Mouse (Mus musculus) macrophage (primary cell): ENCODE measurements around the gene Adat1. TPM values are rescaled to one million over a fixed set of nuclear protein-coding genes. Genes with fewer than 3 reads are reported as not detected.
"Not testable (repeated sequence)": the region's sequence is repeated elsewhere in the genome, so short reads cannot be mapped to it uniquely, and the experiment has no call there.

Experiments
- H3K27ac ChIP-seq: fragments of 350-480 bp; formaldehyde crosslinking; 2 replicates; pipeline ENCODE4 v1.9.0; 2021
- H3K36me3 ChIP-seq: fragments of 350-480 bp; formaldehyde crosslinking; 2 replicates; pipeline ENCODE4 v1.9.0; 2021; ENCODE audit errors: inconsistent target
- H3K4me3 ChIP-seq: fragments of 350-480 bp; formaldehyde crosslinking; 2 replicates; pipeline ENCODE4 v1.9.0; 2021; ENCODE audit errors: inconsistent target
- H3K79me2 ChIP-seq: fragments of 350-480 bp; formaldehyde crosslinking; 2 replicates; pipeline ENCODE4 v1.9.0; 2021; ENCODE audit errors: inconsistent target
- WGBS: methylation state at CpG from one replicate; pipeline ENCODE4 v1.1.7; 2026; ENCODE audit warnings: inconsistent platforms; ENCODE audit not compliant: missing documents; 5-methylcytosine and 5-hydroxymethylcytosine counted together
- polyA plus RNA-seq: library from polyadenylated mRNA; stranded (reverse); fragments of 250-400 nt; gene quantifications from 3 replicates; pipeline ENCODE4 v1.2.4, GENCODE M21; 2018; ENCODE audit warnings: inconsistent platforms

The Adat1 gene
- polyA plus RNA-seq, 1 experiment from 2014 or later = 0.93 TPM

DNA sequence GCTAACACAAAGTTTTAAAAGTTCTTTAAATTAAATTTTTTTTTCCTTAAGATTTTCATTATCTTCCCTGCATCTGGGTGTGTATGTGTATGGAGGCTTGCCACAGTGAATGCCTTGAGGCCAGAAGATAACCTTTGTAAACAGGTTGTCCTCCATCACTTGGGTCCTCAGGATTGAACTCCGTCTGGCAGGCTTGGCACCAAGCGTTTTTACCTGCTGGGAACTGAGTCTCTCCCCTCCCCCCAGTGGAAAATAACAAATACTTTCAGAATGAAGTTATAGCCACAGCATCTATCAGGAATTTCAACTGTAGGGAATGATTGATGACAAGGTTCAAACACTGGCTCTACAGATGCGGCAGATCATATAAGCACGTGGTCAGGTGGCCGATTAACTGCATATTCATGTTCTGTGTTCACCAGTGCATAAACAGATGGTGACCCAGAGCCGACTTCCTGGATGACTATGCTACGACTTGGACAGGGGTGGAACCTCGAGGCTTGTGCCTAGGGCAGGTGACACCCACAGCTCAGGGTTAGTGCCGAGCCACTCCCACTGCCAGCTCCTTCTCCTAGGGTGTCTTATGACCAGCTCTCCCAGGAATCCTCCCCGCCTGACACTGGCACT lies 52.5 kb downstream of the Adat1 start:
- peaks cover 14% of the 10 kb centered on the region; the same call in 1 of the 2 replicates for H3K79me2 ChIP-seq
- peaks cover 6% of the 10 kb centered on the region; the same call in 1 of the 2 replicates for H3K36me3 ChIP-seq
- peak overlapping the region; percentile 54 for H3K27ac ChIP-seq
- H3K4me3 ChIP-seq = peak overlapping the region; percentile 68
- 16% methylated on average over 10 of the region's 10 CpGs for WGBS

DNA sequence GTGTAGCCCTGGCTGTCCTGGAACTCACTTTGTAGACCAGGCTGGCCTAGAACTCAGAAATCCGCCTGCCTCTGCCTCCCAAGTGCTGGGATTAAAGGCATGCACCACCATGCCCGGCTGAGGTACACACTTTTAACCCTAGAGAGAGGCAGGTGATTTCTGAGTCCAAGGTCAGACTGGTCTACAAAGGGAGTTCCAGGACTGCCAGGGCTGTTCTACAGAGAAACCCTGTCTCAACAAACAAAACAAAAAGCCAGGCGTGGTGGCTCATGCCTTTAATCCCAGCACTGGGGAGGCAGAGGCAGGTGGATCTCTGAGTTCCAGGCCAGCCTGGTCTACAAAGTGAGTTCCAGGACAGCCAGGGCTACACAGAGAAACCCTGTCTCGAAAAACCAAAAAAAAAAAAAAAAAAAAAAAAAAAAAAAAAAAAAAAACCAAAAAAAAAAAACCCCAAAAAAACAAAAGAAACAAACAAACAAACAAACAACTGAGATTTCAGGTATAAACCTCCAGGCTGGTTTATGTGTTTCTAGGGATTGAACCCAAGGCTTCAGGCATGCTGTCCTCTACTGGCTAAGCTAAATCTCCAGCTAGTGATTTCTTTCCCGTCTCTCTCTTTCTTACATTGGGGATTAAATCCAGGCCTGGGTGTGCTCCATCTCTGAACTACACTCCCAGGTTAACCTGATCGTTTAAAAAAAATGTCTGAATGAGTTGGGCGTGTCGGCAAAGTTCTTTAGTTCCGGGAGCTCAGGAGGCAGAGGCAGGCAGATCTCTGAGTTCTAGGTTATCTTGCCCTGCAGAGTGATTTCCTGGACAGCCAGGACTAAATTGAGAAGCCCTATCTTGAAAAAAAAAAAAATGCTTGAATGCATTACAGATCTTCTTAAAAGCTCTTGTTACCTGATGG lies 53.8 kb downstream of the Adat1 start:
- 97% methylated on average over 7 of the region's 9 CpGs for WGBS
- not testable (repeated sequence) for H3K27ac ChIP-seq

DNA sequence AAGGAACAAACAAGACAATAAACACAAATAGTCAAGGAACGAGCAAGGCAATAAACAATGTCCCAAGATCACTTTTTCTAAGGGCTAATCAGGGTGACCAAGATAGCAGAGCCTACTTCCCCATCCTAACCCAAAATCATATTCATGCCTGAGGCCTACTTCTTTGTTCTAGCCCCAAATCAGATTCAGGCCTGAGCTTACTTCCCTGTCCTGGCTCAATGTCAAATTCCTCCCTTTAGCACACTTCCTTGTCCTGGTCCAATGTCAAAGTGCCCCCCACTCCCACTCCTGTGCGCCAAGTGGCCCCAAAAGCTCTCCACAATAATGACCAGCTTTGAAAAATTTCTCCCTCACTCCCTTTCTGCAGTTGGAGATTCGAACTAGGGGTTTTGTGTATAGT lies 54.9 kb downstream of the Adat1 start:
- WGBS = 63% methylated on average over 3 of the region's 3 CpGs
- peaks cover 14% of the 10 kb centered on the region; the same call in 1 of the 2 replicates for H3K79me2 ChIP-seq
- H3K27ac ChIP-seq = no peak overlapping the region
- no peaks in the 10 kb centered on the region for H3K36me3 ChIP-seq
- H3K4me3 ChIP-seq = no peak overlapping the region

More for the DNA sequence above, 53.8 kb downstream of the Adat1 start:
- not testable (repeated sequence) for H3K36me3 ChIP-seq, H3K4me3 ChIP-seq
- H3K79me2 ChIP-seq = peaks cover 14% of the 10 kb centered on the region; the same call in 1 of the 2 replicates

DNA sequence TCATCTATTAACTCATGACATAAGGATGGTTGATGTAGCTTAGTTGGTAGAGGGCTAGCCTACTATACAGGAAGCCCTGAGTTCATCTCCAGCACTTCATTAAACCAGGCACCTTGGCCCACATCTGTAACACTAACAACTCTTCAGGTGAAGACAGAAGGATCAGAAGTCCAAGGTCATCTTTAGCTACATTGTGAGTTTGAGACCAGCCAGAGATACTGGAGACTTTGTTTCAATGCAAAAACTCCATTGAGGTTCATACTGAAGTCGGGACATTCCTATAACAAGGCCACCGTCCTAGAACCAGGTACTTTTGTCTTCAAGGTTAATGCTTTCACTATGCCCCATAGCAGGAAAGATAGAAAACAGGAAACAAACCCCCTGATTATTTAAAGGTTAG lies 57.9 kb downstream of the Adat1 start:
- 91% methylated on average over 2 of the region's 2 CpGs for WGBS
- no peaks in the 10 kb centered on the region for H3K79me2 ChIP-seq
- no peaks in the 10 kb centered on the region for H3K36me3 ChIP-seq
- H3K4me3 ChIP-seq = no peak overlapping the region
- no peak overlapping the region for H3K27ac ChIP-seq

DNA sequence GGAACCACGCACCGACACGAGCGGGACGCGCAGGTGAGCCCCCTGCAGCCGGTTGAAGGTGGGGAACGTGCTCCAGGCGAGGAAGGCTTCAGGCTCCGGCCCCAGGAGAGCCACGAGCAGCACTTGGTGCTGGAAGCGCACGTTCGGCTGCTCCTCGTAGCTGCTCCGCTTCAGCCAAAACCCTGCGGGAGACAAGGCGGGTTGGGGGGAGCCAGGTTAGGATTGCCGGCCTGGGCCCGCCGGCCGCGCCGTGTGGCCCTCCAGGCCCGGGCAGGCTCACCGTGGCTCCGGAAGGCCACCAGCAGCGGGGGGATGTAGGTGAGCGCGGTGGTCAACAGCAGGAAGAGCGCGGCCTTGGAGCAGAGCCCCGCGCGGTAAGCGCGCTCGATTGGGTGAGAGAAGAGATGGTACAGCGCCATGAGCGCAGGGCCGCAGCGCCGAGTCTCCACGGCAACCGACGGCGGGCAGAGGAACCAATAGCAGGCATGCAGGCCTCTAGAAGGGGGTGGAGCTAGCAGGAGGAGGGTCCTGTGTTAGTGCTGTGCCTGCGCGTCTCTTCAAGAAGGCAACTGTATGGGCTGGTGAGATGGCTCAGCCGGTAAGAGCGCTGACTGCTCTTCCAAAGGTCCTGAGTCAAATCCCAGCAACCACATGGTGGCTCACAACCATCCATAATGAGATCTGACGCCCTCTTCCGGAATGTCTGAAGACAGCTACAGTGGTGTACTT lies 58.6 kb downstream of the Adat1 start, which contains the start of gene Tmem231:
Gene Tmem231 (minus strand): TSS at position 534 of the 729 bp plus-strand sequence.
- Histone ChIP-seq H3K36me3 (no peaks in the 10 kb centered on the region), H3K4me3 (no peak within 1 kb of the TSS), H3K27ac (no peak within 1 kb of the TSS), H3K79me2 (no peaks in the 10 kb centered on the region)
- 7% methylated on average over 44 of the region's 53 CpGs for WGBS

GRCm38 (mm10) chr8:111932580-111933336 lies 59.3 kb downstream of the Adat1 start:
- Histone ChIP-seq H3K36me3 (no peaks in the 10 kb centered on the region), H3K4me3 (no peak overlapping the region), H3K79me2 (no peaks in the 10 kb centered on the region), H3K27ac (no peak overlapping the region)
- WGBS = 65% methylated on average over 19 of the region's 19 CpGs

- H3K27ac ChIP-seq = no peak overlapping the region
- no peaks in the 10 kb centered on the region for H3K36me3 ChIP-seq
- H3K79me2 ChIP-seq = no peaks in the 10 kb centered on the region
- no peak overlapping the region for H3K4me3 ChIP-seq
- WGBS = 91% methylated on average over 16 of the region's 16 CpGs
Measured at GRCm38 (mm10) chr8:111931721-111932120, 60.4 kb downstream of the Adat1 start.

GRCm38 (mm10) chr8:111929648-111930344 lies 62.3 kb downstream of the Adat1 start:
- Histone ChIP-seq H3K36me3 (no peaks in the 10 kb centered on the region), H3K4me3 (no peak overlapping the region), H3K79me2 (no peaks in the 10 kb centered on the region), H3K27ac (no peak overlapping the region)
- WGBS = 66% methylated on average over 7 of the region's 8 CpGs

GRCm38 (mm10) chr8:111924976-111925375 lies 67.1 kb downstream of the Adat1 start:
- WGBS = 92% methylated on average over 7 of the region's 7 CpGs
- no peaks in the 10 kb centered on the region for H3K79me2 ChIP-seq
- H3K4me3 ChIP-seq = no peak overlapping the region
- H3K27ac ChIP-seq = no peak overlapping the region
- no peaks in the 10 kb centered on the region for H3K36me3 ChIP-seq

DNA sequence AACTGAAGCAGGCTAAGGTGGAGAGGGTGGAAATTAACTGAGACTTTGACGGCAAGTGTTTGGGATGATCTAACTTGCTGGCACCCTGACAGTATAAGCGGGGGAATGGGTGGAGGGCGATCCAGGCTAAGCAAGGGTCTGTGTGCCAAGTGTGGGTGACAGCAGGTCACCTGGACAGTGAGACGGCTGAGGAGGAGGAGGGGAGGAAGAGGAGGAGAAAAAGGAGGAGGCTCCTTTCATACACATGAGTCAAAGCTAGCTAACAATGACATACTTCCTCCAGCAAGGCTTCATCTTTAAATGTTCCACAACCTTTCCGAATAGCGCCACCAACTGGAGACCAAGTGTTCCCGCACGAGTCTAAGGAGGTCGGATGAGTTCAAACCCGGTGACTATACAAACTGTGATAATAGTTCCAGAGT lies 68.7 kb downstream of the Adat1 start:
- no peak overlapping the region for H3K4me3 ChIP-seq
- no peak overlapping the region for H3K27ac ChIP-seq
- 30% methylated on average over 10 of the region's 10 CpGs for WGBS
- H3K79me2 ChIP-seq = no peaks in the 10 kb centered on the region
- no peaks in the 10 kb centered on the region for H3K36me3 ChIP-seq

- WGBS = 72% methylated on average over 4 of the region's 4 CpGs
- no peaks in the 10 kb centered on the region for H3K36me3 ChIP-seq
- no peak overlapping the region for H3K27ac ChIP-seq
- no peak overlapping the region for H3K4me3 ChIP-seq
- no peaks in the 10 kb centered on the region for H3K79me2 ChIP-seq
Measured at GRCm38 (mm10) chr8:111920971-111921370, 71.1 kb downstream of the Adat1 start.

DNA sequence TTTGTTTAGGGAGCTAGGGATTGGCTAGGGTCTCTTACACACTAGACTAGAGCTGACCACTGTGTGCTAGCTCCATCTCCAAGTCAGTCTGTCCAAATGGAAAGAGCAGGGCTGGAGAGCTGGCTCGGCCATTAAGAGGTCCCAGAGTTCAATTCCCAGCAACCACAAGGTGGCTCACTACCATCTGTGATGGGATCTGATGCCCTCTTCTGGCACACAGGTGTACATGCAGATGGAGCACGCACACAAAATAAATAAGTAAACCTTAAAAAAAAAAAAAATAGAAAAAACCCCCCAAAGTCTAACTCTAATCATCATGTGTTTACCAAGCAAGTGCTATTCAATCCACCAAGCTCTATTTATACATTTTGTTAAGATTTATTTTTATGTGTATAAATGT lies 72.4 kb downstream of the Adat1 start:
- Histone ChIP-seq H3K27ac (no peak overlapping the region), H3K36me3 (no peaks in the 10 kb centered on the region), H3K79me2 (no peaks in the 10 kb centered on the region), H3K4me3 (no peak overlapping the region)
- WGBS = 100% methylated on average over 1 of the region's 2 CpGs
